Mouse (Mus musculus) brain, embryonic 14.5 days (tissue): ENCODE data around the gene P4ha2. TPM values are rescaled to one million over a fixed set of nuclear protein-coding genes. Genes with fewer than 3 reads are reported as not detected.

Source experiments
- DNase-seq: peaks from one replicate; pipeline ENCODE4 v3.0.0-alpha.2; 2011; ENCODE audit warnings: low read depth
- CTCF ChIP-seq: fragments of 200-500 bp; IDR thresholded peaks from 2 replicates; pipeline ENCODE4 v1.5.1; 2012; ENCODE audit warnings: inconsistent platforms, mild to moderate bottlenecking, moderate library complexity, borderline replicate concordance; ENCODE audit not compliant: insufficient read depth, insufficient read length; ENCODE audit errors: extremely low read depth
- POLR2A ChIP-seq: fragments of 200-500 bp; IDR thresholded peaks from 2 replicates; pipeline ENCODE4 v1.6.1; 2012; ENCODE audit warnings: mild to moderate bottlenecking, inconsistent platforms, borderline replicate concordance; ENCODE audit not compliant: poor library complexity, insufficient read depth, insufficient read length, severe bottlenecking; ENCODE audit errors: extremely low read depth
- polyA plus RNA-seq: library from polyadenylated mRNA; depleted of rRNA; stranded (reverse); fragments of >200 nt; gene quantifications from 2 replicates; pipeline ENCODE4 v1.2.3, GENCODE M21; 2012; rRNA removed

Gene P4ha2
- polyA plus RNA-seq, 1 experiment: 15.0 TPM

DNA sequence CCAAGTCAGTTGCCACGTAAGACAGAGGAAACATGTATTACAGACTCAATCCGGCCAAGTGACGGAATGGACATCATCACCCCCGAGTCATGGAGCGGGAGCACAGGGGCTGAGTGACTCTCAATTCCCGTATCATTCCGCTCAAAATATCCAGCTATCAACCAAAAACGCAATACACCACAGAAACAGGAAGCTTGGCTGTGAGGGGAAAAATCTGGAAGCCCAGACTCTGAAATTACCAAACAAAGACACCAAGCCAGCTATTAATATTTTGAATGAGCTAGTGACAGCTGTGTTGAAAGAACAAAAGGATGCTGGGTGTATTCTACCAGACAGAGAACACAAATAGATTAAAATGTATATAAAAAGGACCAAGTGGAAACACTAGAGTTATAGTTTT is 57.7 kb downstream of the P4ha2 start:
- DNase-seq: no peak
- TF ChIP-seq CTCF: no peak
- TF ChIP-seq POLR2A: no peak

DNA sequence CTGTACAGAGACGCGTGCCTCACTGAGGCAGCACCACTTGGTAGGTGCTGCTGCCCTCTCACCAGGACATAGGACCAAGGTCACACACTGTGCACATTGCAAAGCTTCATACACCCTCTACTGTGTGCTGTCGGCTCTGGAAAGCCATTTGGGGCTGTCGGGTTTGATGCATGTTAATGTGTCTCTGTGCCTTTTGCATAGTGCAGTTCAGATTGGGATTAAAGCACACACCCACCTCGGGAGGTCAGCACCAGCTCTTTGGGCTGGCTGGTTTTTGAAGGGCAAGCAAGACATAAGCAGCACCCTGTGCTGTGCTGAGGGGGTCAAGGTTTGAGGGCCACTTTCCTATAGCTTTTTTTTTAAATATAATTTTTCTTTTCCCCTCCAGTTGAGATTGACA is 60.5 kb downstream of the P4ha2 start:
- DNase-seq: no peak
- no peak for TF ChIP-seq CTCF
- TF ChIP-seq POLR2A: no peak

DNA sequence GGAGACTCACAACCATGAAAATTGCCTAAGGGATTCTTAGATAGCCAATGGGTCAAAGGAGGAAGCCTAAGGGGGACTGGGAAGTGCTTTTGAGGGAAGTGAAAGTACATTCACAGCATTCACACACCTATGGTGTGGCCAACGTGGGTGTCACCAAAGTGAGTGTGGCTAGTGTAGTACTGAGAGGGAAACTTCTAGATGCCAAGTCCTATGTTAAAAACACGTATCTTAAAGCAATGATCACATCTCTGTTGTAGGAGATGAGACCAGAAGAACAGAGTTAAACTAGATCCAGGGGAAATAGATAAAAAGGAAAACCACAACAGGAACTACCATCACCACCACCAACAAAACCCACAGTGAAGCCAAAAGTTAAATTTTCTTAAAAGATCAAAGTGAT is 61.0 kb downstream of the P4ha2 start:
- TF ChIP-seq POLR2A (no peak), CTCF (no peak)
- DNase-seq: no peak

DNA sequence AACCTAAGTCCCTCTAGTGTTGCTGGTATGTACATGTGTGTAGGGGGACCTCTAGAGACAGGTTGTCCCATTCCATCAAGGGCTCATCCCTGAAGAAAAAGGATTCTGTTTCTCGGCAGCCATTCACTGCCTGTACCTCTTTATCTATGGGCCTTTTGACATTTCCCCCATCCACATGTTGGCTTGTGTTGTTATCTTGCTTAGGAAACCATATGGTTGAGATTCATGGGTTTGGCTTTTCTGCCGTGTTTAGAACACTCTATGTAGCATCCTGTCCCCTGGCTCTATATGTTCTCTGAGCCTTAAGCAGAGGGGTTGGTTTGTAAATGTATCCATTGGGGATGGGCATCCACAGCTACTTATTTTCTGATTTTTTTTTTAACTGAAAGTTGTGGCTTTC is 61.6 kb downstream of the P4ha2 start:
- no peak for TF ChIP-seq CTCF
- TF ChIP-seq POLR2A: no peak

DNA sequence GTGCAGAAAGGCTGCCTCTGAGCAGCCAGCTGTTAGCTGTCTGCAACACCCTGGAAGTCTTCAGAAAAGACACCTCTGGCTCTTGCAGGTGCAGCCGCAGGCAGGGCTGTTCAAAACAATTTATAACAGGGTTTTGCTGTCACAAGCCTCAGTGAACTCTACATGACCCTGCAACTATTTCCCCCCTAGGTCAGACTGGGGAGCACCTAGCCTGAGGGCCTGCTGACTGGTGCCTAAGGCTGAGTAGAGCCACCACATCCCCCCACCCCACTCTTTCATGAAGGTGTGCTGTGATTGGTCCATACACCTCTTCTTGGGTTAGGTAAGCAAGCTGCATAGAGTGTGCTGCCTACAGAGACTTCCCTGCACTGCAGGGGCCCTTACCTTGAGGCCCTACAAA is 63.1 kb downstream of the P4ha2 start:
- no peak for DNase-seq
- no peak for TF ChIP-seq POLR2A
- no peak for TF ChIP-seq CTCF

More for the DNA sequence above, 61.6 kb downstream of the P4ha2 start:
- DNase-seq: no peak

DNA sequence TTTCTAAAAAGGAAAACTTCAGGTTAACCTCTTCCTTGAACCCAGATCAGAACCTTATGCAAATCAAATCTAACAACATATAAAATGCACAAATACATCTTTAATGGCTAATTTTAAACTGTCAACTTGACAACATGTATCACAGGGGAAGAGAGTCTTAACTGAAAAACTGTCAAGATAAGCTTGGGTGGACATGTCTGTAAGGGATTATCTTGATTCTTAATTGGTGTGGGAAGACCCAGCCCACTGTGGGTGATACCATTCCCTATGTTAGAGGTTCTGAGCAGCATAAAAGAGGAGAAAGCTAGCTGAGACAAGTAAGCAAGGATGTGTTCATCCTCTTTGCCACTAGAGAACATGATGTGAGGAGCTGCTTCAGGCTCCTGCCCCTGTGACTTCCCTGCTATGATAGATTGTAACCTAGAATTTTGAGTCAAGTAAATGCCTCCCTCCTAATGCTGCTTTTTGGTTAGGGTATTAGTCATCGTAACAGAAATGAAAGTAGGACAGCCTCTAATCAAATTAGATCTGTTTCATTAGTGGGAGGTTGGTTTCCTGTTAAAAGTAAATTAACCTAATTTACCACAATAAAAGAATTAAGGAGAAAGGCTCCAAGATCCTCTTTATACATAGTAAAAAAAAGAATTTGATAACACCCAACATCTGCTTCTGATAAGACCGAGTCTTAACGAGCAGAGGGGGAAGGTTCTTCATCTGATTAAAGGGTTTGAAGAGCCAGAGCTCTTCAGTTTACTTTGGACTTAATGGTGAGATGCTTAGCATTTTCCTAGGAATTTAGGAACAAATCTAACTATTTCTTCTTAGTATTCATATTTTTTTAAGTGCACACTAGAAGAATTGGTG is 69.8 kb downstream of the P4ha2 start:
- no peak for DNase-seq
- TF ChIP-seq CTCF (no peak), POLR2A (no peak)

DNA sequence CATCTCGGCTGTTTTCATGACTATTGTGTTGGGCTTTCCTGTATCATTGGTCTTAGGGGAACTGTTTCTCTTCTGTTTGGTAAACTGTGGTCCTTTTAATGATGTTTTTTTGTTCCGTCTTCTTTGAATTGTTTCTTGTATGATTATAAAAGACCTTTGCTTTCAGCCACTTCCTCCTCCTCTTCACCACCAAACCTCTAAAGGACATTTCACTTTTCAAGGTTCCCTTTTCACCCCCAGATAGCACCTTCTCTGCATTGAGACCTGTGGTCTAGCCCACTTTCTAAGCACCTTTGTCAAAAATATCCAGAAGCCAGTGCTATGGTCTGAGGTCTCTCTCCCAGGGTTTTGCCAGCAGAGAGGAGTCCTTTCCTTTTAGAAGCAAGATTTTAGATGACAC is 71.3 kb downstream of the P4ha2 start:
- TF ChIP-seq POLR2A (no peak), CTCF (no peak)
- no peak for DNase-seq

DNA sequence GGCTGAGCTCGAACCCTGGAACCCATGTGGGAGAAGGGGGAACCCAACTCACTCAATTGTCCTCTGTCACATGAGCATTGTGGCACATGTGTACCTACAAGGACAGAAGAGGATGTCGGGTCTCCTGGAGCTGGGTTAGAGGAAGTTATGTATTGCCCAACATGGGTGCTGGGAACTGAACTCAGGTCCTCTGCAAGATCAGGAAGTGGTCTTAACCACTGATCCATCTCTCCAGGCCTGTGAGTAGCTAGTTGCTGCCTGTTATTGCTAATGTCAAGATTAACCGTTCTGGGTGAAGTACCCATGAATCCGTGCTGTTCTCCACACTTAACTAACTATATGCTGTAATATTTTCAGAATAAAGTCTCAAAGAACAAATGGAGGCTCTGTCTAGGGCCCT is 74.3 kb downstream of the P4ha2 start:
- DNase-seq: no peak
- no peak for TF ChIP-seq CTCF
- no peak for TF ChIP-seq POLR2A

DNA sequence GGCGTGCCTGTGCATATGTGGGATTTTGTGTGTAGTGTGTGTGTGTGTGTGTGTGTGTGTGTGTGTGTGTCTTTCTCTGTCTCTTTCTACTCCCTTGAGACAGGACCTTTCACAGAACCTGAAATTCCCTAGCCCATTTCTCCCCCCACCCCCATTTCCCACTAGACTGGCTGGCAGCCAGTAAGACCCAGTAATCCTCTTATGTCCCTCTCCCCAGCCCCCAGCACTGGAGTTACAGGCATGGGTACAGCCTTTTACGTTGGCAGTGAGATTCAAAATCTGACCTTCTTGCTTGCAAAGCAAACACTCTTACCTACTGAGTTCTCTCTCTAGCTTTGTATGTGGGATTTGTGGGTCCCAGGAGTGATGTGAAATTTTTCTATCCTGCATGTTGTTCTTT is 75.0 kb downstream of the P4ha2 start:
- DNase-seq: peak; percentile 61
- TF ChIP-seq CTCF: no peak
- TF ChIP-seq POLR2A: no peak

Other genes starting within 250 kb of the P4ha2 start
- 0.11 and 0.15 TPM in 2 replicates for gene Gm12216, start 240.8 kb upstream of the P4ha2 start, polyA plus RNA-seq
- gene Slc22a5, start 208.4 kb upstream of the P4ha2 start, polyA plus RNA-seq: 12.7 and 14.9 TPM in 2 replicates
- 2.3 and 3.7 TPM in 2 replicates for gene Slc22a21, start 119.8 kb upstream of the P4ha2 start, polyA plus RNA-seq
- gene Slc22a4, start 72.0 kb upstream of the P4ha2 start, polyA plus RNA-seq: 1.8 and 2.2 TPM in 2 replicates
- 26.0 and 38.9 TPM in 2 replicates for gene Pdlim4, start 31.1 kb upstream of the P4ha2 start, polyA plus RNA-seq
- gene Csf2, start 149.6 kb downstream of the P4ha2 start, polyA plus RNA-seq: not detected in 2 replicates
- gene Il3, start 167.2 kb downstream of the P4ha2 start, polyA plus RNA-seq: not detected in 2 replicates
- 46.4 and 50.9 TPM in 2 replicates for gene Acsl6, start 203.7 kb downstream of the P4ha2 start, polyA plus RNA-seq